Mouse (Mus musculus) heart, embryonic 14.5 days (tissue): ENCODE results near the gene Cxcl3. TPM values are rescaled to one million over a fixed set of nuclear protein-coding genes. Genes with fewer than 3 reads are reported as not detected.
A peak's percentile ranks its signal among the peaks of the same experiment; 100 is the strongest.

Experiments used
- ATAC-seq: fragments of 200-750 bp; cut with Nextera tagmentation; 2 replicates; pipeline ENCODE4 v1.8.0; 2017; ENCODE audit warnings: low read depth, moderate TSS enrichment; ENCODE audit not compliant: insufficient number of reproducible peaks, insufficient read depth, low FRiP score
- H3K27ac ChIP-seq, 2 experiments: fragments of 200-500 bp in 1 of 2; fragments of 300-500 bp in 1 of 2; sonication (generic) in 1 of 2; replicated peaks in 1 of 2; 2 replicates each; pipeline ENCODE4 v1.5.1; 2012 to 2014; ENCODE audit warnings: low read depth in 2 of 2, low read length in 2 of 2, control low read depth in 1 of 2, mild to moderate bottlenecking in 1 of 2, mixed read lengths in 1 of 2; ENCODE audit not compliant: control insufficient read depth in 1 of 2, insufficient read depth in 1 of 2
- H3K27me3 ChIP-seq: fragments of 300-500 bp; sonication (generic); 2 replicates; pipeline ENCODE4 v1.6.1; 2014; ENCODE audit warnings: mild to moderate bottlenecking, low read length, control low read depth; ENCODE audit not compliant: control insufficient read depth, insufficient read depth
- H3K36me3 ChIP-seq: fragments of 300-500 bp; sonication (generic); 2 replicates; pipeline ENCODE4 v1.6.1; 2014; ENCODE audit warnings: mild to moderate bottlenecking, control low read depth, low read length, mixed read lengths; ENCODE audit not compliant: control insufficient read depth, insufficient read depth
- H3K4me1 ChIP-seq, 2 experiments: fragments of 200-500 bp in 1 of 2; fragments of 300-500 bp in 1 of 2; sonication (generic) in 1 of 2; 2 replicates each; pipeline ENCODE4 v1.6.1; 2012 to 2014; ENCODE audit warnings: low read length in 2 of 2, control low read depth in 1 of 2, mixed read lengths in 1 of 2; ENCODE audit not compliant: control insufficient read depth in 2 of 2, insufficient read depth in 2 of 2
- H3K4me2 ChIP-seq: fragments of 300-500 bp; sonication (generic); 2 replicates; pipeline ENCODE4 v1.6.1; 2014; ENCODE audit warnings: mild to moderate bottlenecking, low read length
- H3K4me3 ChIP-seq, 2 experiments: fragments of 200-500 bp in 1 of 2; fragments of 300-500 bp in 1 of 2; sonication (generic) in 1 of 2; 2 replicates each; pipeline ENCODE4 v1.5.1; 2012 to 2014; ENCODE audit warnings: low read length in 2 of 2, mild to moderate bottlenecking in 2 of 2, control low read depth in 1 of 2, low read depth in 1 of 2, moderate library complexity in 1 of 2; ENCODE audit not compliant: control insufficient read depth in 1 of 2, insufficient read depth in 1 of 2
- H3K9ac ChIP-seq: fragments of 300-500 bp; sonication (generic); 2 replicates; pipeline ENCODE4 v1.6.1; 2014; ENCODE audit warnings: mild to moderate bottlenecking, low read length
- H3K9me3 ChIP-seq: fragments of 300-500 bp; sonication (generic); 2 replicates; pipeline ENCODE4 v1.6.1; 2016; ENCODE audit warnings: low read length, control low read depth; ENCODE audit not compliant: control insufficient read depth
- WGBS: fragments of 180-500 bp; shearing (Covaris S2); extraction: QIAGEN DNeasy Blood & Tissue Kit; methylation state at CpG from one replicate; pipeline ENCODE4 v1.1.7; 2014; 5-methylcytosine and 5-hydroxymethylcytosine counted together
- polyA plus RNA-seq: library from polyadenylated mRNA; unstranded; fragments of >200 nt; fragmentation: Nextera tagmentation; extraction: Ambion mirVana; gene quantifications from 2 replicates; pipeline ENCODE4 v1.2.1, GENCODE M21; 2014

Cxcl3 gene
- polyA plus RNA-seq, 1 experiment from 2014 or later = not detected

GRCm38 (mm10) chr5:90804574-90804973 lies 18.7 kb downstream of the Cxcl3 start:
- Histone ChIP-seq H3K9me3 (no peaks in the 10 kb centered on the region), H3K4me2 (no peak overlapping the region), H3K9ac (no peak overlapping the region), H3K27ac (no peak overlapping the region), H3K4me1 (no peaks in the 10 kb centered on the region), H3K27me3 (no peaks in the 10 kb centered on the region), H3K36me3 (no peaks in the 10 kb centered on the region), H3K4me3 (no peak overlapping the region)
- no peak for ATAC-seq

GRCm38 (mm10) chr5:90806050-90806449 lies 20.1 kb downstream of the Cxcl3 start:
- H3K4me1 ChIP-seq = no peaks in the 10 kb centered on the region
- H3K4me3 ChIP-seq = no peak overlapping the region
- H3K9ac ChIP-seq = no peak overlapping the region
- no peak overlapping the region for H3K4me2 ChIP-seq
- no peak overlapping the region for H3K27ac ChIP-seq
- ATAC-seq = no peak
- H3K27me3 ChIP-seq = no peaks in the 10 kb centered on the region
- H3K9me3 ChIP-seq = no peaks in the 10 kb centered on the region
- H3K36me3 ChIP-seq = no peaks in the 10 kb centered on the region

GRCm38 (mm10) chr5:90807176-90807950 lies 21.5 kb downstream of the Cxcl3 start:
- WGBS = 68% methylated on average over 3 of the region's 3 CpGs
- Histone ChIP-seq H3K9me3 (no peaks in the 10 kb centered on the region), H3K4me1 (no peaks in the 10 kb centered on the region), H3K9ac (no peak overlapping the region), H3K36me3 (no peaks in the 10 kb centered on the region), H3K27ac (no peak overlapping the region), H3K27me3 (no peaks in the 10 kb centered on the region), H3K4me2 (no peak overlapping the region), H3K4me3 (no peak overlapping the region)
- no peak for ATAC-seq

GRCm38 (mm10) chr5:90819756-90820155 lies 33.9 kb downstream of the Cxcl3 start:
- H3K4me2 ChIP-seq = no peak overlapping the region
- no peak overlapping the region for H3K4me3 ChIP-seq
- no peak overlapping the region for H3K27ac ChIP-seq
- ATAC-seq = no peak
- no peak overlapping the region for H3K9ac ChIP-seq
- H3K4me1 ChIP-seq = no peaks in the 10 kb centered on the region
- H3K27me3 ChIP-seq = no peaks in the 10 kb centered on the region
- H3K36me3 ChIP-seq = no peaks in the 10 kb centered on the region
- H3K9me3 ChIP-seq = no peaks in the 10 kb centered on the region

GRCm38 (mm10) chr5:90832145-90832767 lies 46.4 kb downstream of the Cxcl3 start:
- Histone ChIP-seq H3K27me3 (no peaks in the 10 kb centered on the region), H3K9ac (no peak overlapping the region), H3K27ac (peak overlapping the region; percentile 7 to 38; a peak in 3 of 4 replicates), H3K36me3 (no peaks in the 10 kb centered on the region), H3K9me3 (no peaks in the 10 kb centered on the region), H3K4me2 (peak overlapping the region; percentile 32; the same call in 1 of the 2 replicates), H3K4me3 (no peak overlapping the region), H3K4me1 (peaks cover 2 to 5% of the 10 kb centered on the region in 2 experiments; a peak in 2 of 4 replicates)
- ATAC-seq = no peak
- WGBS = 50% methylated on average over 11 of the region's 11 CpGs

GRCm38 (mm10) chr5:90832768-90833388 lies 47.0 kb downstream of the Cxcl3 start:
- no peak for ATAC-seq

GRCm38 (mm10) chr5:90834436-90834835 lies 48.5 kb downstream of the Cxcl3 start:
- Histone ChIP-seq H3K27me3 (no peaks in the 10 kb centered on the region), H3K4me1 (peaks cover 2 to 5% of the 10 kb centered on the region in 2 experiments; a peak in 2 of 4 replicates), H3K4me2 (no peak overlapping the region), H3K9me3 (no peaks in the 10 kb centered on the region), H3K36me3 (no peaks in the 10 kb centered on the region), H3K9ac (no peak overlapping the region), H3K27ac (no peak overlapping the region), H3K4me3 (no peak overlapping the region)
- ATAC-seq = no peak
- 82% methylated on average over 4 of the region's 4 CpGs for WGBS

More at GRCm38 (mm10) chr5:90832768-90833388, 47.0 kb downstream of the Cxcl3 start:
- 75% methylated on average over 8 of the region's 8 CpGs for WGBS
- H3K9ac ChIP-seq = no peak overlapping the region
- H3K4me2 ChIP-seq = 0 out of 2 replicates have a peak overlapping the region, but pooled peaks have one; percentile 32
- no peak overlapping the region for H3K4me3 ChIP-seq
- no peaks in the 10 kb centered on the region for H3K27me3 ChIP-seq
- peak overlapping the region in 1 of 2 experiments; percentile 14; a peak in 1 of 4 replicates for H3K27ac ChIP-seq
- H3K36me3 ChIP-seq = no peaks in the 10 kb centered on the region
- peaks cover 2 to 5% of the 10 kb centered on the region in 2 experiments; a peak in 2 of 4 replicates for H3K4me1 ChIP-seq
- H3K9me3 ChIP-seq = no peaks in the 10 kb centered on the region
